Mouse (Mus musculus): ENCODE results near the gene Pitpnc1. TPM values are rescaled to one million over a fixed set of nuclear protein-coding genes. Genes with fewer than 3 reads are reported as not detected.
A peak's percentile ranks its signal among the peaks of the same experiment; 100 is the strongest.
"Not testable (repeated sequence)": the region's sequence is repeated elsewhere in the genome, so short reads cannot be mapped to it uniquely, and the experiment has no call there.

Gene Pitpnc1
- 16.0 and 16.8 TPM in 2 replicates for polyA plus RNA-seq (2014; fragmentation: Nextera tagmentation; extraction: Ambion mirVana)

GRCm38 (mm10) chr11:107470521-107471041 is at the start of gene Pitpnc1:
Gene Pitpnc1, minus strand, starts transcription at chr11:107470699.
- Histone ChIP-seq H3K27ac (replicated peaks in 1 of 2; ENCODE audit: control insufficient read depth in 1 of 2, insufficient read depth in 1 of 2, low read depth in 2 of 2, low read length in 2 of 2) (peak within 1 kb of the TSS; percentile 74 to 86), H3K9ac (ENCODE audit: low read length) (peak within 1 kb of the TSS; percentile 90), H3K36me3 (ENCODE audit: control insufficient read depth, insufficient read depth, low read length) (no peaks in the 10 kb centered on the region), H3K27me3 (ENCODE audit: control insufficient read depth, insufficient read depth, low read length) (no peaks in the 10 kb centered on the region), H3K4me1 (ENCODE audit: control insufficient read depth in 2 of 2, insufficient read depth in 2 of 2, low read length in 2 of 2) (peaks cover 5 to 15% of the 10 kb centered on the region in 2 experiments), H3K9me3 (ENCODE audit: control insufficient read depth, low read length) (no peaks in the 10 kb centered on the region), H3K4me3 (ENCODE audit: control insufficient read depth in 1 of 2, insufficient read depth in 1 of 2, low read depth in 1 of 2, low read length in 2 of 2) (peak within 1 kb of the TSS; percentile 77 to 88), H3K4me2 (ENCODE audit: low read length) (peak within 1 kb of the TSS; percentile 90)
- under 1% methylated on average over 37 of the region's 37 CpGs for WGBS
- peak; percentile 76 for ATAC-seq (ENCODE audit: insufficient number of reproducible peaks, insufficient read depth, low FRiP score, low read depth)

GRCm38 (mm10) chr11:107518645-107519429 is 48.3 kb upstream of the Pitpnc1 start:
- no peak overlapping the region for H3K9ac ChIP-seq (ENCODE audit: low read length)
- H3K27me3 ChIP-seq (ENCODE audit: control insufficient read depth, insufficient read depth, low read length), result no peaks in the 10 kb centered on the region
- WGBS, result 71% methylated on average over 5 of the region's 5 CpGs
- no peak for ATAC-seq (ENCODE audit: insufficient number of reproducible peaks, insufficient read depth, low FRiP score, low read depth)
- H3K9me3 ChIP-seq (ENCODE audit: control insufficient read depth, low read length), result no peaks in the 10 kb centered on the region
- no peak overlapping the region for H3K4me2 ChIP-seq (ENCODE audit: low read length)
- no peak overlapping the region for H3K27ac ChIP-seq (replicated peaks in 1 of 2; ENCODE audit: control insufficient read depth in 1 of 2, insufficient read depth in 1 of 2, low read depth in 2 of 2, low read length in 2 of 2)
- H3K36me3 ChIP-seq (ENCODE audit: control insufficient read depth, insufficient read depth, low read length), result no peaks in the 10 kb centered on the region
- no peak overlapping the region for H3K4me3 ChIP-seq (ENCODE audit: control insufficient read depth in 1 of 2, insufficient read depth in 1 of 2, low read depth in 1 of 2, low read length in 2 of 2)
- no peaks in the 10 kb centered on the region for H3K4me1 ChIP-seq (ENCODE audit: control insufficient read depth in 2 of 2, insufficient read depth in 2 of 2, low read length in 2 of 2)

- no peak for ATAC-seq (ENCODE audit: insufficient number of reproducible peaks, insufficient read depth, low FRiP score, low read depth)
- Histone ChIP-seq H3K4me3 (ENCODE audit: control insufficient read depth in 1 of 2, insufficient read depth in 1 of 2, low read depth in 1 of 2, low read length in 2 of 2) (no peak overlapping the region), H3K9ac (ENCODE audit: low read length) (no peak overlapping the region), H3K36me3 (ENCODE audit: control insufficient read depth, insufficient read depth, low read length) (no peaks in the 10 kb centered on the region), H3K27me3 (ENCODE audit: control insufficient read depth, insufficient read depth, low read length) (no peaks in the 10 kb centered on the region), H3K4me2 (ENCODE audit: low read length) (no peak overlapping the region), H3K9me3 (ENCODE audit: control insufficient read depth, low read length) (no peaks in the 10 kb centered on the region), H3K27ac (replicated peaks in 1 of 2; ENCODE audit: control insufficient read depth in 1 of 2, insufficient read depth in 1 of 2, low read depth in 2 of 2, low read length in 2 of 2) (no peak overlapping the region), H3K4me1 (ENCODE audit: control insufficient read depth in 2 of 2, insufficient read depth in 2 of 2, low read length in 2 of 2) (peaks cover 3 to 7% of the 10 kb centered on the region in 2 experiments; a peak in 2 of 4 replicates)
- 96% methylated on average over 2 of the region's 2 CpGs for WGBS
Measured at GRCm38 (mm10) chr11:107516387-107516786, 45.9 kb upstream of the Pitpnc1 start.

- H3K9ac ChIP-seq (ENCODE audit: low read length), result no peak overlapping the region
- H3K9me3 ChIP-seq (ENCODE audit: control insufficient read depth, low read length), result no peaks in the 10 kb centered on the region
- H3K36me3 ChIP-seq (ENCODE audit: control insufficient read depth, insufficient read depth, low read length), result no peaks in the 10 kb centered on the region
- no peak overlapping the region for H3K27ac ChIP-seq (replicated peaks in 1 of 2; ENCODE audit: control insufficient read depth in 1 of 2, insufficient read depth in 1 of 2, low read depth in 2 of 2, low read length in 2 of 2)
- H3K4me3 ChIP-seq (ENCODE audit: control insufficient read depth in 1 of 2, insufficient read depth in 1 of 2, low read depth in 1 of 2, low read length in 2 of 2), result no peak overlapping the region
- 55% methylated on average over 10 of the region's 10 CpGs for WGBS
- no peak overlapping the region for H3K4me2 ChIP-seq (ENCODE audit: low read length)
- peaks cover 11 to 13% of the 10 kb centered on the region in 2 experiments; a peak in 3 of 4 replicates for H3K4me1 ChIP-seq (ENCODE audit: control insufficient read depth in 2 of 2, insufficient read depth in 2 of 2, low read length in 2 of 2)
- ATAC-seq (ENCODE audit: insufficient number of reproducible peaks, insufficient read depth, low FRiP score, low read depth), result no peak
- no peaks in the 10 kb centered on the region for H3K27me3 ChIP-seq (ENCODE audit: control insufficient read depth, insufficient read depth, low read length)
Measured at GRCm38 (mm10) chr11:107513047-107513446, 42.5 kb upstream of the Pitpnc1 start.

- H3K4me2 ChIP-seq (ENCODE audit: low read length); H3K27me3 ChIP-seq (ENCODE audit: control insufficient read depth, insufficient read depth, low read length); H3K9ac ChIP-seq (ENCODE audit: low read length); H3K4me3 ChIP-seq (ENCODE audit: control insufficient read depth in 1 of 2, insufficient read depth in 1 of 2, low read depth in 1 of 2, low read length in 2 of 2); H3K9me3 ChIP-seq (ENCODE audit: control insufficient read depth, low read length); H3K27ac ChIP-seq (replicated peaks in 1 of 2; ENCODE audit: control insufficient read depth in 1 of 2, insufficient read depth in 1 of 2, low read depth in 2 of 2, low read length in 2 of 2); H3K36me3 ChIP-seq (ENCODE audit: control insufficient read depth, insufficient read depth, low read length); ATAC-seq (ENCODE audit: insufficient number of reproducible peaks, insufficient read depth, low FRiP score, low read depth): not testable (repeated sequence)
- peaks cover 11 to 13% of the 10 kb centered on the region in 2 experiments; a peak in 3 of 4 replicates for H3K4me1 ChIP-seq (ENCODE audit: control insufficient read depth in 2 of 2, insufficient read depth in 2 of 2, low read length in 2 of 2)
- 50% methylated on average over 5 of the region's 5 CpGs for WGBS
Measured at GRCm38 (mm10) chr11:107511954-107512353, 41.5 kb upstream of the Pitpnc1 start.

- H3K9ac ChIP-seq (ENCODE audit: low read length), result no peak overlapping the region
- H3K4me2 ChIP-seq (ENCODE audit: low read length), result peak overlapping the region; percentile 53
- H3K36me3 ChIP-seq (ENCODE audit: control insufficient read depth, insufficient read depth, low read length), result no peaks in the 10 kb centered on the region
- WGBS, result 3% methylated on average over 18 of the region's 18 CpGs
- no peak for ATAC-seq (ENCODE audit: insufficient number of reproducible peaks, insufficient read depth, low FRiP score, low read depth)
- H3K9me3 ChIP-seq (ENCODE audit: control insufficient read depth, low read length), result no peaks in the 10 kb centered on the region
- H3K27ac ChIP-seq (replicated peaks in 1 of 2; ENCODE audit: control insufficient read depth in 1 of 2, insufficient read depth in 1 of 2, low read depth in 2 of 2, low read length in 2 of 2), result no peak overlapping the region
- H3K27me3 ChIP-seq (ENCODE audit: control insufficient read depth, insufficient read depth, low read length), result no peaks in the 10 kb centered on the region
- peaks cover 11 to 13% of the 10 kb centered on the region in 2 experiments; a peak in 3 of 4 replicates for H3K4me1 ChIP-seq (ENCODE audit: control insufficient read depth in 2 of 2, insufficient read depth in 2 of 2, low read length in 2 of 2)
- peak overlapping the region in 1 of 2 experiments; percentile 8; a peak in 1 of 4 replicates for H3K4me3 ChIP-seq (ENCODE audit: control insufficient read depth in 1 of 2, insufficient read depth in 1 of 2, low read depth in 1 of 2, low read length in 2 of 2)
Measured at GRCm38 (mm10) chr11:107510362-107511269, 40.1 kb upstream of the Pitpnc1 start.

GRCm38 (mm10) chr11:107509631-107510338 is 39.3 kb upstream of the Pitpnc1 start:
- Histone ChIP-seq H3K27me3 (ENCODE audit: control insufficient read depth, insufficient read depth, low read length) (no peaks in the 10 kb centered on the region), H3K27ac (replicated peaks in 1 of 2; ENCODE audit: control insufficient read depth in 1 of 2, insufficient read depth in 1 of 2, low read depth in 2 of 2, low read length in 2 of 2) (no peak overlapping the region), H3K9ac (ENCODE audit: low read length) (no peak overlapping the region), H3K4me2 (ENCODE audit: low read length) (peak overlapping the region; percentile 53), H3K9me3 (ENCODE audit: control insufficient read depth, low read length) (no peaks in the 10 kb centered on the region), H3K4me1 (ENCODE audit: control insufficient read depth in 2 of 2, insufficient read depth in 2 of 2, low read length in 2 of 2) (peaks cover 11 to 13% of the 10 kb centered on the region in 2 experiments; a peak in 3 of 4 replicates), H3K36me3 (ENCODE audit: control insufficient read depth, insufficient read depth, low read length) (no peaks in the 10 kb centered on the region), H3K4me3 (ENCODE audit: control insufficient read depth in 1 of 2, insufficient read depth in 1 of 2, low read depth in 1 of 2, low read length in 2 of 2) (no peak overlapping the region)
- WGBS, result 15% methylated on average over 11 of the region's 11 CpGs
- no peak for ATAC-seq (ENCODE audit: insufficient number of reproducible peaks, insufficient read depth, low FRiP score, low read depth)
